Mouse (Mus musculus) stomach, embryonic 15.5 days (tissue): ENCODE data around the gene Tinagl1. TPM values are rescaled to one million over a fixed set of nuclear protein-coding genes. Genes with fewer than 3 reads are reported as not detected.

Experiments
- ATAC-seq: fragments of 200-750 bp; cut with Nextera tagmentation; 2 replicates; pipeline ENCODE4 v1.8.0; 2017; ENCODE audit warnings: low read depth, moderate number of reproducible peaks, moderate TSS enrichment; ENCODE audit not compliant: insufficient read depth, low FRiP score
- H3K27ac ChIP-seq: fragments of 300-500 bp; sonication (generic); 2 replicates; pipeline ENCODE4 v1.5.1; 2015; ENCODE audit warnings: mild to moderate bottlenecking, inconsistent platforms
- H3K27me3 ChIP-seq: fragments of 300-500 bp; sonication (generic); replicated peaks from 2 replicates; pipeline ENCODE4 v1.6.1; 2015; ENCODE audit warnings: inconsistent platforms
- H3K36me3 ChIP-seq: fragments of 300-500 bp; sonication (generic); 2 replicates; pipeline ENCODE4 v1.6.1; 2015; ENCODE audit warnings: inconsistent platforms
- H3K4me1 ChIP-seq: fragments of 300-500 bp; sonication (generic); 2 replicates; pipeline ENCODE4 v1.6.1; 2015; ENCODE audit warnings: inconsistent platforms
- H3K4me2 ChIP-seq: fragments of 300-500 bp; sonication (generic); 2 replicates; pipeline ENCODE4 v1.6.1; 2015; ENCODE audit warnings: mild to moderate bottlenecking, inconsistent platforms
- H3K4me3 ChIP-seq: fragments of 300-500 bp; sonication (generic); replicated peaks from 2 replicates; pipeline ENCODE4 v1.5.1; 2015; ENCODE audit warnings: inconsistent platforms
- H3K9ac ChIP-seq: fragments of 300-500 bp; sonication (generic); 2 replicates; pipeline ENCODE4 v1.6.1; 2015; ENCODE audit warnings: inconsistent platforms
- H3K9me3 ChIP-seq: fragments of 300-500 bp; sonication (generic); 2 replicates; pipeline ENCODE4 v1.6.1; 2016; ENCODE audit warnings: inconsistent platforms
- WGBS: fragments of 180-500 bp; shearing (Covaris S2); methylation state at CpG from one replicate; pipeline ENCODE4 v1.1.7; 2015; 5-methylcytosine and 5-hydroxymethylcytosine counted together
- polyA plus RNA-seq: library from polyadenylated mRNA; unstranded; fragments of >200 nt; fragmentation: Nextera tagmentation; extraction: Ambion mirVana; gene quantifications from 2 replicates; pipeline ENCODE4 v1.2.1, GENCODE M21; 2015

Tinagl1 gene
- polyA plus RNA-seq, 1 experiment from 2014 or later = 63.1 TPM

DNA sequence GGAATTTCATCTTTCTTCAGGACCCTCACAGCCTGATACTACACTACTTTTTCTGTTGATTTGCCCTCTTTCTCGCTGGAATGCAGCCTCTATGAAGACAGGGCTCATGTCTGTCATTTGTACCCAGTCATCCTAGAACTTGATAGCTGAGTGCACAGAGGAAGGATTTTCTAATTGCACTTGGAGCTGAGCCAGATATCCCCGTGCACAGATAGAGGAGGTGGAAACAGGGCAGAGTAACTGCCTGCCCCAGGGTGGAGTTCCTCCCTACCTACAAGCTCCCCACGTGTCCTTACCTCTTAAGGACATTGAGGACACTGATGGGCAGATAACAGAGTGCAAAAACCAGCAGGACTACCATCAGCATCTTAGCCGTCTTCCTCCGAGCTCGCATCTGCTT, 41.5 kb downstream of the Tinagl1 start:
- no peak for ATAC-seq

DNA sequence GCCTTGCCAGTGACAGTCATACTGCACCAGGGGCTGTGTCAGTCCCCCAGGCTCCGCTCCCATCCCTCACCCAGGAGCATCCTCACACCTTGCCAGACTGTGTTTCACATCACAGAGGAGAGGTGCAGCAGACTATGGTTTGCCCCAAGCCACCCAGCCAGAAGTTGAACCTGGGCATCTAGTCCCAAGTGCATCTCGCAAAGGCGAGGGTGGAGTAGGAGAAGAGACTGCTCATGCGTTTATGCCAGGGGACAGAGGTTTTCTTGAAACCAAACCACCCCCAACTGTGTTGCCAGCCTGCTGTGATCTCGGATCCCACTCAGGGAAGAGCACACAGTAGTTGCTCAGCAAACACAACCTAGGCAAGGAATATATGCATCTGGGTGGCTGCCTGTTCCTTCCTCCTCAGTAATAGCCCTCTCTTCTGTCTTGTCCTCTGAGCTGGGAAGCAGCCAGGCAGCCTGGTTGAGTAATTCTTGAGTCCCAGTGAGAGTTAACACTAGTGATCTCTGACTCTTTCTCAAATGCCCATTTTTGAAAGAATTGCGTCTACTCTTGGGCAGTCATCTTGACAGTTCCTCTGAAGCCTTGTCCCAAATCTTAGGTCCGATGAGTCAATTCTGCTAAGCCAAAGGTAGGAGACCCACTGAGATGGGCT, 43.3 kb downstream of the Tinagl1 start:
- no peak overlapping the region for H3K4me2 ChIP-seq
- no peak overlapping the region for H3K4me3 ChIP-seq
- 0 out of 2 replicates have a peak overlapping the region, but pooled peaks have one; percentile 10 for H3K27ac ChIP-seq
- peaks cover 6% of the 10 kb centered on the region; the same call in 1 of the 2 replicates for H3K36me3 ChIP-seq
- H3K9ac ChIP-seq = no peak overlapping the region
- H3K27me3 ChIP-seq = 0 out of 2 replicates have a peak, but pooled peaks cover 3% of the 10 kb centered on the region
- H3K4me1 ChIP-seq = no peaks in the 10 kb centered on the region
- H3K9me3 ChIP-seq = no peaks in the 10 kb centered on the region
- ATAC-seq = peak; percentile 5; the same call in 1 of the 2 replicates
- WGBS = 83% methylated on average over 7 of the region's 7 CpGs

More for the DNA sequence above, 41.5 kb downstream of the Tinagl1 start:
- H3K27ac ChIP-seq = no peak overlapping the region
- H3K4me1 ChIP-seq = no peaks in the 10 kb centered on the region
- H3K4me3 ChIP-seq = no peak overlapping the region
- no peaks in the 10 kb centered on the region for H3K36me3 ChIP-seq
- no peaks in the 10 kb centered on the region for H3K9me3 ChIP-seq
- 47% methylated on average over 6 of the region's 6 CpGs for WGBS
- no peak overlapping the region for H3K9ac ChIP-seq
- H3K27me3 ChIP-seq = 0 out of 2 replicates have a peak, but pooled peaks cover 3% of the 10 kb centered on the region
- no peak overlapping the region for H3K4me2 ChIP-seq

DNA sequence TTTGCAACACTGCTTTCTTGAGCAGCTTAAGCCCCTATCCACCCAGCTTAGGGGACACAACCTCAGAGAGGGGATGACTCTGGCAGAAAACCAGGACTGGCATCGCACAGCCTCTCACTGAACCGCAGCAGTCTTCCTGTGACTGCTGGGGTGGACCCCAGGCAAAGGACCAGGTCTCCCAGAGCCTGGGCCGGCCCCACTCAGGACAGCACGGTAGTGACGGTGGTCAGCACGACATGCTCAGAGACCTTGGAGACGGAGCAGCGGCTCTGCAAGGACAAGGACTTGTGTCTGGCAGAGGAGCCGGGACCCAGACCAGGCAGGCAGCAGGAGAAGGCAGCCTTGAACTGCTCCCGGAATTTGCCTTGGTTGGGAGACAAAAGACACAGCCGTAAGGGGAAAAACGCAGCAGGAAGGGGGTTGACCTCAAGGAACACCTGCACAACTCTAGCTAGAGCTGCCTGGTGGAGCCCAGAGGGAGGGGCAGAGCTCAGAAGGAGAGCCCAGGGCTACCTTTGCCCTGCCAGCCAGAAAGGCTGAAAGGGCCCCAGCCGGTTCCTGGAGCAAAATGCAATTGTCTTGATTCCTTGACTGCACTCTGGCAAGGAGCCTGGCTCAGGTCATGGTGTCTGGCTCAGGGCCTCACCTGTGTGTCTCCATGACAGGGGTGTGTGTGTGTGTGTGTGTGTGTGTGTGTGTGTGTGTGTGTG, 44.1 kb downstream of the Tinagl1 start:
- Histone ChIP-seq H3K4me3 (no peak overlapping the region), H3K4me1 (no peaks in the 10 kb centered on the region), H3K4me2 (no peak overlapping the region), H3K27me3 (no peaks in the 10 kb centered on the region), H3K36me3 (peaks cover 14% of the 10 kb centered on the region; the same call in 1 of the 2 replicates), H3K9ac (no peak overlapping the region), H3K9me3 (no peaks in the 10 kb centered on the region), H3K27ac (peak overlapping the region; percentile 10; the same call in 1 of the 2 replicates)
- ATAC-seq = peak; percentile 82
- WGBS = 55% methylated on average over 13 of the region's 13 CpGs

DNA sequence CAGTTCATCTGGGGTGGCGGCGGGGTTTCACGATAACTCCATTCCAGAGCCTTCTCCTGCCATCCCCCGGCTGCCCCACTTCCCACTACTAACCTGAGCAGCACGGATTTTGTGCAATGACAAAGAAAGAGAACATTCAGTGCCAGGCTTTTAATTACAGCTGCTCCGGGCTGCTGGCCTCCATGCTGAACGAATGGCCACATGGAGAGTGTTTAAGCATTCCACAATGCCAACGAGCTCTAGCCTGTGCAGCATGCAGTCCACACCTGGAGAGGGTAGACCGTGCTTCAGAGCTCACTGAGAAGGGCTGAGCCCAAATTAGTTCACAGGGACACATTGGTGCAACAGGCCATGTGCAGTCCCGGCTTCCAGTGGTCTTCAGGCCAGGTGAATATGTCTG, 44.8 kb downstream of the Tinagl1 start:
- Histone ChIP-seq H3K9me3 (no peaks in the 10 kb centered on the region), H3K36me3 (peaks cover 21% of the 10 kb centered on the region; the same call in 1 of the 2 replicates), H3K27ac (no peak overlapping the region), H3K27me3 (no peaks in the 10 kb centered on the region), H3K4me1 (no peaks in the 10 kb centered on the region), H3K4me2 (no peak overlapping the region), H3K4me3 (no peak overlapping the region), H3K9ac (no peak overlapping the region)
- no peak for ATAC-seq
- WGBS = 74% methylated on average over 10 of the region's 10 CpGs

DNA sequence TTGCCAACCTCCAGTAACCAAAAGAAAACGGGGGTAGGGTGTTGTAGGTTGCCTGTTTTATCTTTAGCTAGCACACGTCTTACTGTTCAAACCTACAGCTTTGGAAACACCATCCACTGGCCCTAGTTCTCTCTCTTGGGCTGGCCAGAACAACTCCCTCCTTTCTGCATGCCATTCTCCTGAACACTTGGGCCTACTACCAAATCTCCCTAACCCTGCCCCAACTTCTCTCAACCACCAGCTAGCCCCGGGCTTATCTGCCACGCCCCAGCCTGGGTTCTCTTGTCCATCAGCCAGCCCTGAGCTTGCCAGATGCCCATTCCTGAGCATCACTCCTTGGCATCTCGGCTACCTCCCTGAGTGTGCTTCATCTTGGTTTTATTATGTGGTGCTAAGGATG, 46.0 kb downstream of the Tinagl1 start:
- Histone ChIP-seq H3K9ac (no peak overlapping the region), H3K27ac (no peak overlapping the region), H3K4me1 (0 out of 2 replicates have a peak, but pooled peaks cover 2% of the 10 kb centered on the region), H3K4me2 (no peak overlapping the region), H3K4me3 (no peak overlapping the region), H3K36me3 (peaks cover 26% of the 10 kb centered on the region; the same call in 1 of the 2 replicates), H3K27me3 (no peaks in the 10 kb centered on the region), H3K9me3 (no peaks in the 10 kb centered on the region)
- 73% methylated on average over 5 of the region's 5 CpGs for WGBS
- ATAC-seq = no peak

DNA sequence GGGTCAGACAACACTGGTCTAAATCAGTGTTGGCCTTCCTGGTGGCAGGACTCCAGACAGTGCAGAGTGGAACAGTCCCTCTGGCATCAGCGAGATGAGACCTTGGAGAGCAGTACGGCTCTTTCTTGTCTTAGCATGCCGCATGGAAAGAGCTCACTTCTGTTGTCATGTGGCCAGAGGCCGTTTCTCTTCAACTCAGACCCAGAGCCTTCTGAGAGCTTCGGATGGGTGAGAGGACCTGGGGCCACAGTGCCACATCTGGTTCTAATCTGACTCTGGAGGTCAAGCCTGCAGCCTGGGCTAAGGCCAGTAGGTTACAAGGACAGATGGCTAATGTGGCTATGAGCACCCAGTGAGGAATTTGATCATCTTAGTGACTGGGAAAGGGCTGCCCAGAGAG, 49.0 kb downstream of the Tinagl1 start:
- Histone ChIP-seq H3K9me3 (no peaks in the 10 kb centered on the region), H3K4me1 (0 out of 2 replicates have a peak, but pooled peaks cover 3% of the 10 kb centered on the region), H3K9ac (no peak overlapping the region), H3K36me3 (peaks cover 43% of the 10 kb centered on the region), H3K27ac (no peak overlapping the region), H3K4me2 (no peak overlapping the region), H3K27me3 (no peaks in the 10 kb centered on the region), H3K4me3 (no peak overlapping the region)
- no peak for ATAC-seq
- 83% methylated on average over 5 of the region's 5 CpGs for WGBS

DNA sequence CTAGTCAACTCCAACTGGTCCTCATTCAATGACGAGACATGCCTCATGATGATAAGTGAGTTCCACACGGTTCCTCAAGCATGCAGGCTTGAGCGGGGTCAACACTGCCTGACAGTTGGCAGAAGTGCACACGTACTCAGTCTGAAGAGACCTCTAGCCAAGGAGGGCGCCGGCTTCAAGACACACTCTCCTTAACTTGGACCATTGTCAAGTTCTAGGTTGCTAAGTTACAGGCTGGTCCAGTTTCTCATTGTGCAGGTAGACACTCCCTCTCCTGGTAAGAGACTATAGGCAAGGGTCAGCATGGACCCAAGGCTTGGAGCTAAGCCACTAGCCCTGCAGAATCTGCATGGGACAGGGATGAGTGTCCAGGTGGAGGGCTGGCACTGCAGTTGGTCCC, 49.8 kb downstream of the Tinagl1 start:
- Histone ChIP-seq H3K27ac (no peak overlapping the region), H3K36me3 (peaks cover 43% of the 10 kb centered on the region)
- 87% methylated on average over 6 of the region's 6 CpGs for whole genome bisulfite sequencing

DNA sequence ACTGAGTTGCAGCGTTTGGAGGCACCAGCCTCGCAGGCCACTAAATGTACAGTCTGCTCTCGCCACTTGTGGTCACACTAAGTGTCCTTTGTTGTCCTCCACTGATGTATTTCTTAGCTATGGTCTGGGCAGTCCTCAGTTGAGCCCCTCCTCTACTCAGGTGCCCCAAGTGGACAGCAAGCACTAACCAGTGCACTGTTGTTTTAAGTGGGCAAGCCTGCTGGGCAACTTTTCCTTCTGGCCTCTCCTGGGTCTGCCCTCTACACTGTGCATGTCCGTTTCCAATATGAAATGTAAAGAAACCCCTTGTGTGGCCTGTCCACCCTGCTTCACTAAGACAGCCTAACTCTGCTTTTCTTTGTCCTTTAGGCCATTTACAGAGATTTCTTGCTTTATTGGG, 50.8 kb downstream of the Tinagl1 start:
- WGBS = 74% methylated on average over 4 of the region's 4 CpGs
- H3K4me3 ChIP-seq = no peak overlapping the region
- no peak for ATAC-seq
- no peak overlapping the region for H3K27ac ChIP-seq
- no peaks in the 10 kb centered on the region for H3K9me3 ChIP-seq
- 0 out of 2 replicates have a peak, but pooled peaks cover 3% of the 10 kb centered on the region for H3K4me1 ChIP-seq
- H3K9ac ChIP-seq = no peak overlapping the region
- H3K36me3 ChIP-seq = peaks cover 43% of the 10 kb centered on the region
- H3K4me2 ChIP-seq = no peak overlapping the region
- H3K27me3 ChIP-seq = no peaks in the 10 kb centered on the region

More for the DNA sequence above, 49.8 kb downstream of the Tinagl1 start:
- H3K4me1 ChIP-seq = 0 out of 2 replicates have a peak, but pooled peaks cover 3% of the 10 kb centered on the region
- H3K9ac ChIP-seq = no peak overlapping the region
- no peak for ATAC-seq
- no peak overlapping the region for H3K4me2 ChIP-seq
- no peak overlapping the region for H3K4me3 ChIP-seq
- no peaks in the 10 kb centered on the region for H3K9me3 ChIP-seq
- no peaks in the 10 kb centered on the region for H3K27me3 ChIP-seq

DNA sequence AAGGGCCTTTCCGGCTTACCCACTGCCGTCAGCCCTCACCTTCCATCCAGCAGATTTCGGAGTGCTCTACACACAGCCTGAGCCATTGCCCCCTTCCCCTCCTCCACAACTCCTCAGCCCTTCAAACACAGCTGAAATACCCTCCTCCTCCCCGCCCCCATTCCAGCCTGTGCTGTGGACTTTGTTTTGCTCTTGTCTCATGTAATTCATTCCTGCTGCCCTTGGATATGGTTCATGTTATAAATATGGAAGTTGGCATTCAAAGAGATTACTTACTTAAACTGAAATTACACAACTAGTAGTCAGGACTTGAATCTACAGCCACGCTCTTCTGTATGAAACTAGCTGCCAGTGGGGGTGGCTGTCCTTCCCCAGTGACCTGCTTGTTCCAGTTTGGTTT, 51.9 kb downstream of the Tinagl1 start:
- no peak overlapping the region for H3K4me2 ChIP-seq
- 95% methylated on average over 5 of the region's 5 CpGs for WGBS
- no peak for ATAC-seq
- H3K36me3 ChIP-seq = peaks cover 43% of the 10 kb centered on the region
- no peak overlapping the region for H3K4me3 ChIP-seq
- H3K9ac ChIP-seq = no peak overlapping the region
- H3K9me3 ChIP-seq = no peaks in the 10 kb centered on the region
- H3K27me3 ChIP-seq = no peaks in the 10 kb centered on the region
- H3K27ac ChIP-seq = no peak overlapping the region
- 0 out of 2 replicates have a peak, but pooled peaks cover 3% of the 10 kb centered on the region for H3K4me1 ChIP-seq

DNA sequence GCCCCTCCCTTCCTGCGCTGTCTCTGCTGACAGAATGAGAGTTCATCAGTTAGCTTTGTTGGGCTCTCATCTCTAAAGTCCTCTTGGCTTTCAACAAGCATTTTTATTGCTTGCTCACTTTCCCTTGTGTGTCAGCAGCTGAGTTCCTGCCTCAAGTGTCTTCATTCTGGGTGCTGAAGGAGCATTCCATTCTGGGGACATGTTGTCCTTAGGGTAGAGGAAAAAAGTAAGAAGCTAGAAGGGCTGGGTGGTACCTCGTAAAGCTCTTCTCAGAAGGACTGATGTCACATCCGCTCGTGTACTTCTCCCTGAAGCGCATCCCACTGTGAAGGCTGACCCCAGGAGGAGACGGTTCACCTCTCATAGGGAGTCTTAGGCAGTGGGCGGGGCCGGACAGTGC, 53.4 kb downstream of the Tinagl1 start:
- Histone ChIP-seq H3K27me3 (no peaks in the 10 kb centered on the region), H3K4me1 (0 out of 2 replicates have a peak, but pooled peaks cover 3% of the 10 kb centered on the region), H3K4me3 (no peak overlapping the region), H3K36me3 (peaks cover 37% of the 10 kb centered on the region), H3K27ac (no peak overlapping the region), H3K4me2 (no peak overlapping the region), H3K9me3 (no peaks in the 10 kb centered on the region), H3K9ac (no peak overlapping the region)
- WGBS = 77% methylated on average over 8 of the region's 8 CpGs
- ATAC-seq = no peak

DNA sequence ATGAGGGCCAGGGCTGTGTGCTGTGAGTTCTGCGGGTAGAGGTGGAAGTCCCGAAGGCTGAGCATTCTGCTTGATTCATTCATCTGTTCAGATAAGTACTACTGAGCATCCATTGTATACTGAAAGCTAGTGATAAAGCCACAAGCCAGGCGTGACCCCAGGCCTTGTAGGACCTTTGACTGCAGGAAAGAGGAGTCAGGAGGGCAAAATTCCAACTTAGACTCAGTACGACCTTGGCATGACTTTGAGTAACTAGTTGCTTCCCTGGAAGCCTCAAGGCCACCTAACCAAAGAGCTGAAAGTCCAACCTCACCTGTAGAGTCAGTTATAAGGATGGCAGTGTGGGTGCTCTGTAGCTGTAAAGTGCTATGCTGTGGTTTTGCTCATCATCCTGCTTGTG, 54.2 kb downstream of the Tinagl1 start:
- H3K36me3 ChIP-seq = peaks cover 29% of the 10 kb centered on the region
- H3K27ac ChIP-seq = no peak overlapping the region
- no peak overlapping the region for H3K4me2 ChIP-seq
- 0 out of 2 replicates have a peak, but pooled peaks cover 3% of the 10 kb centered on the region for H3K4me1 ChIP-seq
- no peak for ATAC-seq
- H3K4me3 ChIP-seq = no peak overlapping the region
- H3K9ac ChIP-seq = no peak overlapping the region
- no peaks in the 10 kb centered on the region for H3K27me3 ChIP-seq
- WGBS = 79% methylated on average over 4 of the region's 4 CpGs
- H3K9me3 ChIP-seq = no peaks in the 10 kb centered on the region
